Mouse (Mus musculus): ENCODE measurements around the gene Parp8. TPM values are rescaled to one million over a fixed set of nuclear protein-coding genes. Genes with fewer than 3 reads are reported as not detected.

Gene Parp8
- polyA plus RNA-seq, 1 experiment: 48.2 TPM

DNA sequence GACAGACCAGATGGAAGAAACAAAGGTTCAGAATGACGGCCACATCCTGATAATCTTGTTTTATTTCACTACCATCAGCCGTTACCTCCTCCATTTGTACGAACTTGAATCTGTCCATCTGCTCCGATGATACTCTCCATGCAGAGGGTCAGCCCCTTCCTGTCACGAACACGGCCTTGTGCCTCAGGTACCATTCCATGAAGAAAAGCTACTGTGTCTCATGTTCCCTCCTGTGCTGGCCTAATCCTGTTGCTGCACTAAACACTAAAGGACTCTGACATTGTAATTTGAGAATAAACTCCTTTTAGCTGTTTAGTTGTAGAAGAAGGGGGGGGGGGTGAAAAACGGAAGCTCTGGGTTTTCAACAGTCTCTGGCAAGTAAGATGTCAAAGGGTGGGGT is 33.8 kb downstream of the Parp8 start:
- Histone ChIP-seq H3K4me1 (ENCODE audit: control insufficient read depth, insufficient read depth, low read length) (peaks cover 9% of the 10 kb centered on the region), H3K4me3 (ENCODE audit: insufficient read depth, low read length) (no peak overlapping the region), H3K27ac (ENCODE audit: insufficient read depth, low read depth, low read length) (no peak overlapping the region)
- TF ChIP-seq POLR2A (IDR thresholded peaks at IDR 0.05; ENCODE audit: borderline replicate concordance, low read depth, low read length) (no peak), CTCF (IDR thresholded peaks at IDR 0.05; ENCODE audit: low read depth, low read length) (no peak)

- no peak overlapping the region for H3K4me3 ChIP-seq (ENCODE audit: insufficient read depth, low read length)
- H3K4me1 ChIP-seq (ENCODE audit: control insufficient read depth, insufficient read depth, low read length): peaks cover 9% of the 10 kb centered on the region
- no peak overlapping the region for H3K27ac ChIP-seq (ENCODE audit: insufficient read depth, low read depth, low read length)
- TF ChIP-seq POLR2A (IDR thresholded peaks at IDR 0.05; ENCODE audit: borderline replicate concordance, low read depth, low read length) (no peak), CTCF (IDR thresholded peaks at IDR 0.05; ENCODE audit: low read depth, low read length) (no peak)
Measured at GRCm38 (mm10) chr13:116990327-116990726, 35.0 kb downstream of the Parp8 start.

GRCm38 (mm10) chr13:116988706-116989105 is 36.6 kb downstream of the Parp8 start:
- Histone ChIP-seq H3K27ac (ENCODE audit: insufficient read depth, low read depth, low read length) (no peak overlapping the region), H3K4me3 (ENCODE audit: insufficient read depth, low read length) (no peak overlapping the region), H3K4me1 (ENCODE audit: control insufficient read depth, insufficient read depth, low read length) (peaks cover 9% of the 10 kb centered on the region)
- TF ChIP-seq CTCF (IDR thresholded peaks at IDR 0.05; ENCODE audit: low read depth, low read length): no peak

- Histone ChIP-seq H3K4me3 (ENCODE audit: insufficient read depth, low read length) (no peak overlapping the region), H3K27ac (ENCODE audit: insufficient read depth, low read depth, low read length) (no peak overlapping the region), H3K4me1 (ENCODE audit: control insufficient read depth, insufficient read depth, low read length) (peaks cover 9% of the 10 kb centered on the region)
- TF ChIP-seq CTCF (IDR thresholded peaks at IDR 0.05; ENCODE audit: low read depth, low read length): no peak
- TF ChIP-seq POLR2A (IDR thresholded peaks at IDR 0.05; ENCODE audit: borderline replicate concordance, low read depth, low read length): no peak
Measured at GRCm38 (mm10) chr13:116988208-116988607, 37.1 kb downstream of the Parp8 start.

DNA sequence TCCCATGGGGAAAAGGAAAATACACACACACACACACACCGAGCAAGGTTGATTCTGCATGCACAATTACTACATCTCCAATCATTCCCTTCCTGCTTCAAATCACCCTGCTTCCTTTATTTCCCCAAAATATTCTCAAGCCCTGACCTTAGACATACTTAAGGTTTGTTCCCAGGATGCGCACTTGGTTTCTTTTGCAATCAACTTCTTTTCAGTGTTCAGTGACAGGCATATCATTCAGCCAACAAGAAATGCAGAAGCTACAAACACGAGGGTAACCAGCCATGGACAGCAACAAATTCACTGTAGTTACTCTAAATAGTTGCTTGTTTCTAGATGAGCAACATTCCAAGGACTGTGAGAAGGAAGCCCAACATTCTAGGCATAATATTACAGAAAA is 38.1 kb downstream of the Parp8 start:
- peaks cover 9% of the 10 kb centered on the region for H3K4me1 ChIP-seq (ENCODE audit: control insufficient read depth, insufficient read depth, low read length)
- TF ChIP-seq CTCF (IDR thresholded peaks at IDR 0.05; ENCODE audit: low read depth, low read length): no peak
- TF ChIP-seq POLR2A (IDR thresholded peaks at IDR 0.05; ENCODE audit: borderline replicate concordance, low read depth, low read length): no peak
- no peak overlapping the region for H3K27ac ChIP-seq (ENCODE audit: insufficient read depth, low read depth, low read length)
- no peak overlapping the region for H3K4me3 ChIP-seq (ENCODE audit: insufficient read depth, low read length)

GRCm38 (mm10) chr13:116986658-116987057 is 38.7 kb downstream of the Parp8 start:
- no peak overlapping the region for H3K4me3 ChIP-seq (ENCODE audit: insufficient read depth, low read length)
- TF ChIP-seq POLR2A (IDR thresholded peaks at IDR 0.05; ENCODE audit: borderline replicate concordance, low read depth, low read length) (no peak), CTCF (IDR thresholded peaks at IDR 0.05; ENCODE audit: low read depth, low read length) (no peak)
- H3K4me1 ChIP-seq (ENCODE audit: control insufficient read depth, insufficient read depth, low read length): peaks cover 9% of the 10 kb centered on the region
- no peak overlapping the region for H3K27ac ChIP-seq (ENCODE audit: insufficient read depth, low read depth, low read length)

- TF ChIP-seq CTCF (IDR thresholded peaks at IDR 0.05; ENCODE audit: low read depth, low read length) (no peak), POLR2A (IDR thresholded peaks at IDR 0.05; ENCODE audit: borderline replicate concordance, low read depth, low read length) (no peak)
- no peak overlapping the region for H3K27ac ChIP-seq (ENCODE audit: insufficient read depth, low read depth, low read length)
- H3K4me3 ChIP-seq (ENCODE audit: insufficient read depth, low read length): no peak overlapping the region
- peaks cover 7% of the 10 kb centered on the region for H3K4me1 ChIP-seq (ENCODE audit: control insufficient read depth, insufficient read depth, low read length)
Measured at GRCm38 (mm10) chr13:116974081-116974860, 51.1 kb downstream of the Parp8 start.

GRCm38 (mm10) chr13:116973491-116973890 is 51.8 kb downstream of the Parp8 start:
- Histone ChIP-seq H3K27ac (ENCODE audit: insufficient read depth, low read depth, low read length) (no peak overlapping the region), H3K4me3 (ENCODE audit: insufficient read depth, low read length) (no peak overlapping the region), H3K4me1 (ENCODE audit: control insufficient read depth, insufficient read depth, low read length) (peaks cover 7% of the 10 kb centered on the region)
- TF ChIP-seq POLR2A (IDR thresholded peaks at IDR 0.05; ENCODE audit: borderline replicate concordance, low read depth, low read length) (no peak), CTCF (IDR thresholded peaks at IDR 0.05; ENCODE audit: low read depth, low read length) (no peak)

DNA sequence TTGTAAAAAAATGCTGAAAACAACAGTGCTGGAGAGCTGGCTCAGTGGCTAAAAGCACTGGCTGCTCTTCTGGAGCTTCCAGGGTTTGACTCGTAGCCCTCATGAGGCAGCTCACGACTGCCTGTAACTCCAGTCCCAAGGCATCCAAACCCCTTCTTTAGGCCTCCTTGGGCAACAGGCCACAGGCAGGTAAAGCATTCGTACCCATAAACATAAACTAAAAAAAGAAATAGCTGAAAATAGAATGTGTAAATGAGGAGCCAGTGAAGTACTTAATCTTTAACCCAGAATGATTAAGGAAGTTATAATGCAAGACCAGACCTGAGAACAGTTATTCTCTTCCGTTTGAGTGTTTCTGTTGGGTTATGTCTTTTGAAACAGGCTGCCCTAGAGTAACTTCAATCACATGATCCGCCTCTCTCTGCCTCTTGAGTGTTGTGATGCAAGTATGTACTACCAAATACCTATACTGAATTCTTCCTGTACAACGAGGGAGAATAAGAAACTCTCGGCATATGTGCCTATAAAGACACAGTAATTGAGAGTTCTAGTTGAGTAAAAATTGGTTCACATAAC is 53.2 kb downstream of the Parp8 start:
- no peak for TF ChIP-seq CTCF (IDR thresholded peaks at IDR 0.05; ENCODE audit: low read depth, low read length)
- no peak for TF ChIP-seq POLR2A (IDR thresholded peaks at IDR 0.05; ENCODE audit: borderline replicate concordance, low read depth, low read length)
- Histone ChIP-seq H3K4me3 (ENCODE audit: insufficient read depth, low read length) (no peak overlapping the region), H3K4me1 (ENCODE audit: control insufficient read depth, insufficient read depth, low read length) (peaks cover 7% of the 10 kb centered on the region), H3K27ac (ENCODE audit: insufficient read depth, low read depth, low read length) (no peak overlapping the region)

GRCm38 (mm10) chr13:116970706-116971428 is 54.5 kb downstream of the Parp8 start:
- TF ChIP-seq CTCF (IDR thresholded peaks at IDR 0.05; ENCODE audit: low read depth, low read length): no peak
- Histone ChIP-seq H3K27ac (ENCODE audit: insufficient read depth, low read depth, low read length) (no peak overlapping the region), H3K4me1 (ENCODE audit: control insufficient read depth, insufficient read depth, low read length) (peaks cover 7% of the 10 kb centered on the region), H3K4me3 (ENCODE audit: insufficient read depth, low read length) (no peak overlapping the region)
